Comparison of ENCODE assay signal across 10 mouse cellular contexts in the genomic region with DNA sequence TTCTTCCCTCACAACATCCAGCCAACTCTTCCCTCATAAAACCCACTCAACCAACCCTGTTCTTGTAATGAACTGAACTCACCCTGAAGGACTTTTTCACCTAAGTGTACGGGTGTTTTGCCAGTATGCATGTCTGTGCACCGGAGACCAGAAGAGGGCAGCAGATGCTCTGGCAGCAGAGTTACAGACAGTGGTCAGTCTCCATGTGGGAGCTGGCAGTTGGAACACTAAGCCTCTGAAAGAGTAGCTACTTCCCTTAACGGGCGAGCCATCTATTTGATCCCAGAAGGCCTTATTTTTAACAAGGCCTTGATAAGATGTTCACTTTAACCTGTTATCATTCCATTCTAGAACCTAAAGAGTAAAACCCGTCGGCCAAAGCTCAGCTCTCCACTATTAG. TPM values are rescaled to one million over a fixed set of nuclear protein-coding genes. Genes with fewer than 3 reads are reported as not detected.
DNase-seq lines count a peak whose midpoint lies in the region; ATAC-seq and TF ChIP-seq lines count a peak whose summit lies in the region.
"Had no signal": no experiment of that assay in that cellular context is flagged by ENCODE, and none has a peak within 500 bp of the region (broad histone marks: within the 10 kb centered on the region; RNA-seq: fewer than 3 reads in every experiment).

No protein-coding gene starts in this region.

- no peaks in the 10 kb centered on the region for H3K27me3 ChIP-seq in Patski
- H3K27me3 ChIP-seq in embryonic facial prominence, embryonic 10.5 days (replicated peaks; ENCODE audit: low read depth, poor library complexity, severe bottlenecking): no peaks in the 10 kb centered on the region
- H3K27me3 ChIP-seq in hindbrain, embryonic 16.5 days (replicated peaks; ENCODE audit: control insufficient read depth, insufficient read depth, low read length): no peaks in the 10 kb centered on the region
- no peaks in the 10 kb centered on the region for H3K27me3 ChIP-seq in liver, embryonic 12.5 days (replicated peaks)
- no peaks in the 10 kb centered on the region for H3K27me3 ChIP-seq in neural tube, embryonic 11.5 days (ENCODE audit: control insufficient read depth, insufficient read depth, low read length)
- H3K27me3 ChIP-seq: embryonic facial prominence, embryonic 12.5 days; limb, embryonic 12.5 days had no signal

- H3K9ac ChIP-seq in hindbrain, embryonic 16.5 days (ENCODE audit: low read depth, low read length): no peak overlapping the region
- H3K9ac ChIP-seq in liver, embryonic 12.5 days: no peak overlapping the region
- no peak overlapping the region for H3K9ac ChIP-seq in neural tube, embryonic 11.5 days (ENCODE audit: low read length)
- H3K9ac ChIP-seq: embryonic facial prominence, embryonic 12.5 days; limb, embryonic 12.5 days had no signal

- CTCF ChIA-PET in Patski (lab: Charles Lee): interaction anchor here (0.6 to 2.1 kb wide), 14 partner anchors 9 to 62 kb away, joined by 3 to 12 read pairs (median 4); a partner anchor contains a TSS

- H3K36me3 ChIP-seq in embryonic facial prominence, embryonic 10.5 days (replicated peaks): peaks cover 66% of the 10 kb centered on the region
- peaks cover 45% of the 10 kb centered on the region for H3K36me3 ChIP-seq in hindbrain, embryonic 16.5 days (ENCODE audit: control insufficient read depth, insufficient read depth, low read length)
- peaks cover 65% of the 10 kb centered on the region for H3K36me3 ChIP-seq in liver, embryonic 12.5 days
- H3K36me3 ChIP-seq in neural tube, embryonic 11.5 days (ENCODE audit: control insufficient read depth, insufficient read depth, low read length): peaks cover 18% of the 10 kb centered on the region

- ATAC-seq in Patski: peak; percentile 86
- ATAC-seq in hindbrain, embryonic 16.5 days: peak; percentile 58
- peak; percentile 44; the same call in 1 of the 2 replicates for ATAC-seq in liver, embryonic 12.5 days
- no peak for ATAC-seq in neural tube, embryonic 11.5 days (ENCODE audit: insufficient read depth, low FRiP score, low TSS enrichment)

- POLR2A ChIA-PET in Patski (lab: Charles Lee): interaction anchor here (1.3 to 1.4 kb wide), 2 partner anchors 9 to 38 kb away, joined by 3 to 5 read pairs; no protein-coding TSS in a partner anchor

- no peak overlapping the region for H3K4me2 ChIP-seq in hindbrain, embryonic 16.5 days (ENCODE audit: low read length)
- no peak overlapping the region for H3K4me2 ChIP-seq in liver, embryonic 12.5 days
- no peak overlapping the region for H3K4me2 ChIP-seq in neural tube, embryonic 11.5 days (ENCODE audit: low read depth)
- H3K4me2 ChIP-seq: embryonic facial prominence, embryonic 12.5 days; limb, embryonic 12.5 days had no signal

- intact Hi-C loops in left cerebral cortex, postnatal 25 days (cut with DNase I): no loop called here

- peak; percentile 40 to 47 for DNase-seq in left cerebral cortex, postnatal 25 days (ENCODE audit: low spot score in 2 of 2)
- DNase-seq in left cerebral cortex, adult 11 months (ENCODE audit: low spot score): no peak
- DNase-seq in Patski (ENCODE audit: low read depth, low spot score): no peak
- peak; percentile 52 for DNase-seq in embryonic facial prominence, embryonic 10.5 days (ENCODE audit: low spot score)
- DNase-seq in neural tube, embryonic 11.5 days (ENCODE audit: low spot score): peak; percentile 39
- no peak for DNase-seq in layer of hippocampus, adult 8-10 months (ENCODE audit: low spot score in 2 of 2)

- no peak overlapping the region for H3K27ac ChIP-seq in embryonic facial prominence, embryonic 10.5 days (replicated peaks)
- no peak overlapping the region for H3K27ac ChIP-seq in hindbrain, embryonic 16.5 days (ENCODE audit: low read depth, low read length)
- no peak overlapping the region for H3K27ac ChIP-seq in liver, embryonic 12.5 days
- H3K27ac ChIP-seq in neural tube, embryonic 11.5 days (ENCODE audit: low read depth, low read length): no peak overlapping the region
- H3K27ac ChIP-seq: embryonic facial prominence, embryonic 12.5 days; limb, embryonic 12.5 days had no signal

- WGBS in embryonic facial prominence, embryonic 10.5 days: 72% methylated on average over 6 of the region's 6 CpGs
- WGBS in hindbrain, embryonic 16.5 days: 62% methylated on average over 6 of the region's 6 CpGs
- WGBS in liver, embryonic 12.5 days (ENCODE audit: insufficient replicate concordance): 56% methylated on average over 6 of the region's 6 CpGs
- 73% methylated on average over 6 of the region's 6 CpGs for WGBS in neural tube, embryonic 11.5 days

- H3K4me3 ChIP-seq in embryonic facial prominence, embryonic 10.5 days: no peak overlapping the region
- no peak overlapping the region for H3K4me3 ChIP-seq in hindbrain, embryonic 16.5 days (ENCODE audit: low read length)
- no peak overlapping the region for H3K4me3 ChIP-seq in liver, embryonic 12.5 days
- H3K4me3 ChIP-seq in neural tube, embryonic 11.5 days (ENCODE audit: low read depth, low read length): no peak overlapping the region
- H3K4me3 ChIP-seq: embryonic facial prominence, embryonic 12.5 days; limb, embryonic 12.5 days had no signal

- no peaks in the 10 kb centered on the region for H3K9me3 ChIP-seq in embryonic facial prominence, embryonic 10.5 days
- H3K9me3 ChIP-seq in hindbrain, embryonic 16.5 days (ENCODE audit: control insufficient read depth, low read length): no peaks in the 10 kb centered on the region
- H3K9me3 ChIP-seq in liver, embryonic 12.5 days (replicated peaks): no peaks in the 10 kb centered on the region
- H3K9me3 ChIP-seq in neural tube, embryonic 11.5 days (ENCODE audit: control insufficient read depth, low read length): no peaks in the 10 kb centered on the region
- H3K9me3 ChIP-seq: embryonic facial prominence, embryonic 12.5 days; limb, embryonic 12.5 days had no signal

- H3K4me1 ChIP-seq in embryonic facial prominence, embryonic 10.5 days: peaks cover 20% of the 10 kb centered on the region
- peaks cover 9% of the 10 kb centered on the region; the same call in 1 of the 2 replicates for H3K4me1 ChIP-seq in hindbrain, embryonic 16.5 days (ENCODE audit: control insufficient read depth, insufficient read depth, low read depth, low read length)
- peaks cover 51% of the 10 kb centered on the region for H3K4me1 ChIP-seq in liver, embryonic 12.5 days
- H3K4me1 ChIP-seq in neural tube, embryonic 11.5 days (ENCODE audit: control insufficient read depth, insufficient read depth, low read length): no peaks in the 10 kb centered on the region

- peak; percentile 88 for TF ChIP-seq CTCF in Patski (IDR thresholded peaks at IDR 0.05)

- in situ Hi-C loops in Patski (cut with MboI; ENCODE audit: low pct_unique_long_range_greater_than_20kb): loop anchor here (25.0 kb wide), 2 partner anchors 1183 to 1542 kb away; a partner anchor contains a TSS

RNA-seq across cellular contexts. Expression of a gene that starts 1.4 kb away (rescaled TPM):
- total RNA-seq in left cerebral cortex, postnatal 25 days (2021): under 1 TPM; 0.25 to 0.50 TPM
- polyA plus RNA-seq in Patski (2021): 0.03 TPM
- 0.15 TPM in 2 replicates for polyA plus RNA-seq in embryonic facial prominence, embryonic 10.5 days (2016; fragmentation: Nextera tagmentation; extraction: Ambion mirVana)
- 0.07 and 0.08 TPM in 2 replicates for polyA plus RNA-seq in hindbrain, embryonic 16.5 days (2015; fragmentation: Nextera tagmentation; extraction: Ambion mirVana)
- 0.10 and 0.11 TPM in 2 replicates for polyA plus RNA-seq in liver, embryonic 12.5 days (2016; fragmentation: Nextera tagmentation; extraction: Ambion mirVana)
- 0.07 and 0.12 TPM in 2 replicates for polyA plus RNA-seq in neural tube, embryonic 11.5 days (2014; fragmentation: Nextera tagmentation; extraction: Ambion mirVana)
- total RNA-seq in layer of hippocampus, adult 8-10 months (2022): under 1 TPM in 3 of 4 experiments, not detected in 1; 0.25 to 0.43 (median 0.40) TPM

RNA-seq across cellular contexts. Expression of a gene that starts 8.2 kb away (rescaled TPM):
- 10 to 100 TPM; 64.9 TPM for total RNA-seq in left cerebral cortex, postnatal 25 days (2021)
- polyA plus RNA-seq in Patski (2021): 219 TPM
- 46.9 and 48.9 TPM in 2 replicates for polyA plus RNA-seq in embryonic facial prominence, embryonic 10.5 days (2016; fragmentation: Nextera tagmentation; extraction: Ambion mirVana)
- 54.4 and 62.2 TPM in 2 replicates for polyA plus RNA-seq in hindbrain, embryonic 16.5 days (2015; fragmentation: Nextera tagmentation; extraction: Ambion mirVana)
- polyA plus RNA-seq in liver, embryonic 12.5 days (2016; fragmentation: Nextera tagmentation; extraction: Ambion mirVana): 60.8 and 62.2 TPM in 2 replicates
- polyA plus RNA-seq in neural tube, embryonic 11.5 days (2014; fragmentation: Nextera tagmentation; extraction: Ambion mirVana): 39.7 and 44.4 TPM in 2 replicates
- total RNA-seq in layer of hippocampus, adult 8-10 months (2022): 10 to 100 TPM; 67.7 to 75.4 (median 69.2) TPM

RNA-seq across cellular contexts. Expression of a gene that starts 39.8 kb away (rescaled TPM):
- 10 to 100 TPM; 39.9 to 46.3 TPM for total RNA-seq in left cerebral cortex, postnatal 25 days (2021)
- polyA plus RNA-seq in Patski (2021): 240 TPM
- polyA plus RNA-seq in embryonic facial prominence, embryonic 10.5 days (2016; fragmentation: Nextera tagmentation; extraction: Ambion mirVana): 40.7 and 44.6 TPM in 2 replicates
- 69.1 and 70.4 TPM in 2 replicates for polyA plus RNA-seq in hindbrain, embryonic 16.5 days (2015; fragmentation: Nextera tagmentation; extraction: Ambion mirVana)
- 51.7 and 53.4 TPM in 2 replicates for polyA plus RNA-seq in liver, embryonic 12.5 days (2016; fragmentation: Nextera tagmentation; extraction: Ambion mirVana)
- 53.0 and 58.3 TPM in 2 replicates for polyA plus RNA-seq in neural tube, embryonic 11.5 days (2014; fragmentation: Nextera tagmentation; extraction: Ambion mirVana)
- total RNA-seq in layer of hippocampus, adult 8-10 months (2022): 10 to 100 TPM; 42.0 to 60.0 (median 46.9) TPM

Comparison
In these comparisons a context has a peak if more than half of its experiments do, and no peak if none do; other contexts are left out.
1. DNase-seq: peak in left cerebral cortex, postnatal 25 days (2 of 2), embryonic facial prominence, embryonic 10.5 days (single experiment) and neural tube, embryonic 11.5 days (single experiment); none in left cerebral cortex, adult 11 months (single experiment), Patski (single experiment) and layer of hippocampus, adult 8-10 months (0 of 2).